Mouse (Mus musculus) fat pad, adult 2 months (tissue): ENCODE results near the gene Kif1b.

Experiments
- DNase-seq: peaks from one replicate; pipeline ENCODE4 v3.0.0-alpha.2; 2011; ENCODE audit warnings: low read depth, low spot score; ENCODE audit errors: extremely low read depth

Kif1b gene

GRCm38 (mm10) chr4:149147528-149147927 lies 160.0 kb downstream of the Kif1b start:
- no peak for DNase-seq

- DNase-seq: no peak
Observed at GRCm38 (mm10) chr4:149145151-149145550, 162.3 kb downstream of the Kif1b start.

GRCm38 (mm10) chr4:149144459-149144858 lies 163.0 kb downstream of the Kif1b start:
- no peak for DNase-seq

- no peak for DNase-seq
Observed at GRCm38 (mm10) chr4:149143594-149143993, 163.9 kb downstream of the Kif1b start.

GRCm38 (mm10) chr4:149138515-149138914 lies 169.0 kb downstream of the Kif1b start:
- DNase-seq: no peak

- no peak for DNase-seq
Observed at GRCm38 (mm10) chr4:149136982-149137770, 170.3 kb downstream of the Kif1b start, which contains the start of gene Cenps. Gene Cenps (minus strand): TSS chr4:149137629.

- no peak for DNase-seq
Observed at GRCm38 (mm10) chr4:149136116-149136850, 171.2 kb downstream of the Kif1b start.

GRCm38 (mm10) chr4:149133395-149133794 lies 174.1 kb downstream of the Kif1b start:
- no peak for DNase-seq

GRCm38 (mm10) chr4:149131789-149132565 lies 175.5 kb downstream of the Kif1b start:
- DNase-seq: no peak

GRCm38 (mm10) chr4:149131021-149131752 lies 176.3 kb downstream of the Kif1b start:
- DNase-seq: no peak

GRCm38 (mm10) chr4:149128467-149128866 lies 179.0 kb downstream of the Kif1b start:
- DNase-seq: no peak

- DNase-seq: no peak
Observed at GRCm38 (mm10) chr4:149126663-149127062, 180.8 kb downstream of the Kif1b start, which contains the start of gene Cort. Gene Cort (minus strand): TSS chr4:149126763.
